17 mouse cellular contexts compared by ENCODE assay signal in genomic region chr13:9891088-9891487, GRCm38 (mm10).
"Had no signal": no experiment of that assay in that cellular context is flagged by ENCODE, and none has a peak within 500 bp of the region (broad histone marks: within the 10 kb centered on the region; RNA-seq: fewer than 3 reads in every experiment).

No protein-coding gene starts in this region.

- H3K27ac ChIP-seq: limb, embryonic 10.5 days; limb, embryonic 13.5 days; liver, embryonic 12.5 days; liver, embryonic 15.5 days; midbrain, embryonic 12.5 days had no signal

- H3K4me1 ChIP-seq: limb, embryonic 10.5 days; liver, embryonic 12.5 days; liver, embryonic 15.5 days; megakaryocyte, embryonic 14.5 days; midbrain, embryonic 12.5 days had no signal

- DNase-seq: kidney, adult 18-20 months; kidney, adult 9 months; kidney, postnatal 14 days; kidney, postnatal 4 days; layer of hippocampus, postnatal 36 days; liver; lung, postnatal 10 days; lung, postnatal 36 days; thymus, postnatal 25 days had no signal

- H3K27me3 ChIP-seq: limb, embryonic 13.5 days; liver, embryonic 12.5 days; liver, embryonic 15.5 days; lung, embryonic 15.5 days; midbrain, embryonic 12.5 days had no signal

- H3K9ac ChIP-seq: limb, embryonic 13.5 days; liver, embryonic 12.5 days; liver, embryonic 15.5 days; lung, embryonic 15.5 days; midbrain, embryonic 12.5 days had no signal

- H3K4me2 ChIP-seq: limb, embryonic 13.5 days; liver, embryonic 12.5 days; liver, embryonic 15.5 days; lung, embryonic 15.5 days; midbrain, embryonic 12.5 days had no signal

- H3K4me3 ChIP-seq: limb, embryonic 10.5 days; limb, embryonic 13.5 days; liver, embryonic 12.5 days; liver, embryonic 15.5 days; lung, embryonic 15.5 days; megakaryocyte, embryonic 14.5 days; midbrain, embryonic 12.5 days had no signal

- ATAC-seq: intestine, embryonic 16.5 days; liver, embryonic 12.5 days had no signal

- H3K9me3 ChIP-seq: limb, embryonic 10.5 days; limb, embryonic 13.5 days; liver, embryonic 12.5 days; liver, embryonic 15.5 days; lung, embryonic 15.5 days; megakaryocyte, embryonic 14.5 days; midbrain, embryonic 12.5 days had no signal

- H3K36me3 ChIP-seq: limb, embryonic 10.5 days; limb, embryonic 13.5 days; liver, embryonic 12.5 days; liver, embryonic 15.5 days; lung, embryonic 15.5 days; midbrain, embryonic 12.5 days had no signal
